ENCODE assay signal across 8 mouse cellular contexts in genomic region chr16:20672965-20673705, GRCm38 (mm10). TPM values are rescaled to one million over a fixed set of nuclear protein-coding genes. Genes with fewer than 3 reads are reported as not detected.
DNase-seq lines count a peak whose midpoint lies in the region; ATAC-seq and TF ChIP-seq lines count a peak whose summit lies in the region.

No protein-coding gene starts in this region.

- DNase-seq in neural tube, embryonic 11.5 days (ENCODE audit: low spot score) = peak; percentile 26
- DNase-seq in neural tube, embryonic 10.5 days (ENCODE audit: extremely low spot score, low spot score) = no peak
- peak; percentile 73 for DNase-seq in cerebellum, adult 9-11 months
- DNase-seq in gastrocnemius, postnatal 10 days = peak; percentile 75
- peak; percentile 49 for DNase-seq in induced T-regulatory cell, adult 2 months (ENCODE audit: low read depth)
- DNase-seq in thymus, adult 2 months = peak; percentile 56

- ATAC-seq in neural tube, embryonic 11.5 days (ENCODE audit: insufficient read depth, low FRiP score, low TSS enrichment) = peak; percentile 82
- ATAC-seq in limb, embryonic 15.5 days (ENCODE audit: insufficient number of reproducible peaks, low FRiP score, low TSS enrichment, low read depth) = peak; percentile 76; the same call in 1 of the 2 replicates
- ATAC-seq in midbrain, embryonic 16.5 days = peak; percentile 85

- H3K9me3 ChIP-seq in neural tube, embryonic 11.5 days (ENCODE audit: control insufficient read depth, low read length) = no peaks in the 10 kb centered on the region
- no peaks in the 10 kb centered on the region for H3K9me3 ChIP-seq in limb, embryonic 15.5 days
- no peaks in the 10 kb centered on the region for H3K9me3 ChIP-seq in midbrain, embryonic 16.5 days (replicated peaks; ENCODE audit: control insufficient read depth, low read length, poor library complexity, severe bottlenecking)

- no peaks in the 10 kb centered on the region for H3K27me3 ChIP-seq in neural tube, embryonic 11.5 days (ENCODE audit: control insufficient read depth, insufficient read depth, low read length)
- no peaks in the 10 kb centered on the region for H3K27me3 ChIP-seq in limb, embryonic 15.5 days
- H3K27me3 ChIP-seq in midbrain, embryonic 16.5 days (ENCODE audit: control insufficient read depth, insufficient read depth, low read depth, low read length) = no peaks in the 10 kb centered on the region
- no peaks in the 10 kb centered on the region for H3K27me3 ChIP-seq in thymus, adult 2 months (ENCODE audit: control insufficient read depth, insufficient read depth, low read length)

- H3K4me3 ChIP-seq in neural tube, embryonic 11.5 days (ENCODE audit: low read depth, low read length) = peak overlapping the region; percentile 99
- H3K4me3 ChIP-seq in limb, embryonic 15.5 days = peak overlapping the region; percentile 96
- peak overlapping the region; percentile 97 for H3K4me3 ChIP-seq in midbrain, embryonic 16.5 days (ENCODE audit: low read depth, low read length)
- H3K4me3 ChIP-seq in thymus, adult 2 months (ENCODE audit: control insufficient read depth, insufficient read depth, low read length) = peak overlapping the region; percentile 97

- no peak for TF ChIP-seq POLR2A in thymus, adult 2 months (IDR thresholded peaks at IDR 0.05; ENCODE audit: control insufficient read depth, extremely low read depth, insufficient read depth, low read length, poor library complexity)

- H3K4me2 ChIP-seq in neural tube, embryonic 11.5 days (ENCODE audit: low read depth) = peak overlapping the region; percentile 97
- H3K4me2 ChIP-seq in limb, embryonic 15.5 days = peak overlapping the region; percentile 80
- peak overlapping the region; percentile 80 for H3K4me2 ChIP-seq in midbrain, embryonic 16.5 days (ENCODE audit: low read length)

- peaks cover 6% of the 10 kb centered on the region for H3K36me3 ChIP-seq in neural tube, embryonic 11.5 days (ENCODE audit: control insufficient read depth, insufficient read depth, low read length)
- peaks cover 36% of the 10 kb centered on the region for H3K36me3 ChIP-seq in limb, embryonic 15.5 days
- H3K36me3 ChIP-seq in midbrain, embryonic 16.5 days (ENCODE audit: control insufficient read depth, insufficient read depth, low read length) = peaks cover 22% of the 10 kb centered on the region
- H3K36me3 ChIP-seq in thymus, adult 2 months (ENCODE audit: control insufficient read depth, insufficient read depth, low read length) = peaks cover 23% of the 10 kb centered on the region

- peak overlapping the region; percentile 93 for H3K27ac ChIP-seq in neural tube, embryonic 11.5 days (ENCODE audit: low read depth, low read length)
- H3K27ac ChIP-seq in limb, embryonic 15.5 days = peak overlapping the region; percentile 93
- H3K27ac ChIP-seq in midbrain, embryonic 16.5 days (ENCODE audit: low read length) = peak overlapping the region; percentile 88
- no peak overlapping the region; the same call in 1 of the 2 replicates for H3K27ac ChIP-seq in thymus, adult 2 months (ENCODE audit: control insufficient read depth, insufficient read depth, low read length)

- peaks cover 18% of the 10 kb centered on the region for H3K4me1 ChIP-seq in neural tube, embryonic 11.5 days (ENCODE audit: control insufficient read depth, insufficient read depth, low read length)
- peaks cover 31% of the 10 kb centered on the region for H3K4me1 ChIP-seq in limb, embryonic 15.5 days
- peaks cover 19% of the 10 kb centered on the region for H3K4me1 ChIP-seq in midbrain, embryonic 16.5 days (ENCODE audit: control insufficient read depth, insufficient read depth, low read length)
- peaks cover 16% of the 10 kb centered on the region for H3K4me1 ChIP-seq in thymus, adult 2 months (replicated peaks; ENCODE audit: control insufficient read depth, insufficient read depth, low read length)

- peak overlapping the region; percentile 87 for H3K9ac ChIP-seq in neural tube, embryonic 11.5 days (ENCODE audit: low read length)
- peak overlapping the region; percentile 89 for H3K9ac ChIP-seq in limb, embryonic 15.5 days
- peak overlapping the region; percentile 98 for H3K9ac ChIP-seq in midbrain, embryonic 16.5 days (ENCODE audit: low read depth, low read length)

- WGBS in neural tube, embryonic 11.5 days = under 1% methylated on average over 60 of the region's 78 CpGs
- under 1% methylated on average over 50 of the region's 78 CpGs for WGBS in limb, embryonic 15.5 days
- WGBS in midbrain, embryonic 16.5 days = under 1% methylated on average over 39 of the region's 78 CpGs
- under 1% methylated on average over 65 of the region's 78 CpGs for WGBS in thymus, adult 2 months

- TF ChIP-seq CTCF in thymus, adult 2 months (IDR thresholded peaks at IDR 0.05; ENCODE audit: borderline replicate concordance, control insufficient read depth, extremely low read depth, insufficient read depth, low read length, poor library complexity) = no peak

RNA-seq across cellular contexts. Expression of gene Eif4g1, which starts 5.0 kb away (rescaled TPM):
- polyA plus RNA-seq in neural tube, embryonic 11.5 days (2014; fragmentation: Nextera tagmentation; extraction: Ambion mirVana) = 164 and 165 TPM in 2 replicates
- total RNA-seq in gastrocnemius, postnatal 10 days (2021) = 100 to 1,000 TPM; 324 to 334 TPM
- polyA plus RNA-seq in limb, embryonic 15.5 days (2015; fragmentation: Nextera tagmentation; extraction: Ambion mirVana) = 161 and 175 TPM in 2 replicates
- 127 and 134 TPM in 2 replicates for polyA plus RNA-seq in midbrain, embryonic 16.5 days (2015; fragmentation: Nextera tagmentation; extraction: Ambion mirVana)
- 618 and 639 TPM in 2 replicates for polyA plus RNA-seq in thymus, adult 2 months (2012; rRNA removed)

RNA-seq across cellular contexts. Expression of gene Fam131a, which starts 19.9 kb away (rescaled TPM):
- polyA plus RNA-seq in neural tube, embryonic 11.5 days (2014; fragmentation: Nextera tagmentation; extraction: Ambion mirVana) = 11.6 and 17.8 TPM in 2 replicates
- 10 to 100 TPM; 28.0 to 29.8 TPM for total RNA-seq in gastrocnemius, postnatal 10 days (2021)
- 12.8 and 13.2 TPM in 2 replicates for polyA plus RNA-seq in limb, embryonic 15.5 days (2015; fragmentation: Nextera tagmentation; extraction: Ambion mirVana)
- 62.1 and 66.5 TPM in 2 replicates for polyA plus RNA-seq in midbrain, embryonic 16.5 days (2015; fragmentation: Nextera tagmentation; extraction: Ambion mirVana)
- polyA plus RNA-seq in thymus, adult 2 months (2012; rRNA removed) = 6.9 and 8.9 TPM in 2 replicates

RNA-seq across cellular contexts. Expression of gene Psmd2, which starts 21.7 kb away (rescaled TPM):
- 490 and 517 TPM in 2 replicates for polyA plus RNA-seq in neural tube, embryonic 11.5 days (2014; fragmentation: Nextera tagmentation; extraction: Ambion mirVana)
- total RNA-seq in gastrocnemius, postnatal 10 days (2021) = 100 to 1,000 TPM; 175 to 178 TPM
- polyA plus RNA-seq in limb, embryonic 15.5 days (2015; fragmentation: Nextera tagmentation; extraction: Ambion mirVana) = 292 and 314 TPM in 2 replicates
- 365 and 371 TPM in 2 replicates for polyA plus RNA-seq in midbrain, embryonic 16.5 days (2015; fragmentation: Nextera tagmentation; extraction: Ambion mirVana)
- 101 and 104 TPM in 2 replicates for polyA plus RNA-seq in thymus, adult 2 months (2012; rRNA removed)

RNA-seq across cellular contexts. Expression of gene Ece2, which starts 43.5 kb away (rescaled TPM):
- 2.2 and 4.6 TPM in 2 replicates for polyA plus RNA-seq in neural tube, embryonic 11.5 days (2014; fragmentation: Nextera tagmentation; extraction: Ambion mirVana)
- total RNA-seq in gastrocnemius, postnatal 10 days (2021) = under 1 TPM in 1 of 2 experiments, not detected in 1; 0.63 TPM
- polyA plus RNA-seq in limb, embryonic 15.5 days (2015; fragmentation: Nextera tagmentation; extraction: Ambion mirVana) = 5.3 and 6.3 TPM in 2 replicates
- polyA plus RNA-seq in midbrain, embryonic 16.5 days (2015; fragmentation: Nextera tagmentation; extraction: Ambion mirVana) = 23.2 and 23.6 TPM in 2 replicates
- 0.32 and 0.42 TPM in 2 replicates for polyA plus RNA-seq in thymus, adult 2 months (2012; rRNA removed)

RNA-seq across cellular contexts. Expression of gene Polr2h, which starts 44.3 kb away (rescaled TPM):
- 121 and 125 TPM in 2 replicates for polyA plus RNA-seq in neural tube, embryonic 11.5 days (2014; fragmentation: Nextera tagmentation; extraction: Ambion mirVana)
- total RNA-seq in gastrocnemius, postnatal 10 days (2021) = 10 to 100 TPM; 11.6 to 13.5 TPM
- polyA plus RNA-seq in limb, embryonic 15.5 days (2015; fragmentation: Nextera tagmentation; extraction: Ambion mirVana) = 87.1 and 89.8 TPM in 2 replicates
- 83.0 and 88.0 TPM in 2 replicates for polyA plus RNA-seq in midbrain, embryonic 16.5 days (2015; fragmentation: Nextera tagmentation; extraction: Ambion mirVana)
- 24.7 and 32.9 TPM in 2 replicates for polyA plus RNA-seq in thymus, adult 2 months (2012; rRNA removed)
